Mouse (Mus musculus) stomach, postnatal 0 days (tissue): Measurements from ENCODE around the gene Caprin1. TPM values are rescaled to one million over a fixed set of nuclear protein-coding genes. Genes with fewer than 3 reads are reported as not detected.

Experiments used
- ATAC-seq: fragments of 200-750 bp; cut with Nextera tagmentation; 2 replicates; pipeline ENCODE4 v1.8.0; 2017; ENCODE audit not compliant: low FRiP score, low TSS enrichment
- DNase-seq: peaks from one replicate; pipeline ENCODE4 v3.0.0-alpha.2; 2016; ENCODE audit warnings: low spot score
- H3K27ac ChIP-seq: fragments of 300-500 bp; sonication (generic); replicated peaks from 2 replicates; pipeline ENCODE4 v1.5.1; 2014; ENCODE audit warnings: mild to moderate bottlenecking, control low read depth
- H3K27me3 ChIP-seq: fragments of 300-500 bp; sonication (generic); 2 replicates; pipeline ENCODE4 v1.6.1; 2014; ENCODE audit warnings: low read length; ENCODE audit not compliant: control insufficient read depth, insufficient read depth
- H3K36me3 ChIP-seq: fragments of 300-500 bp; sonication (generic); 2 replicates; pipeline ENCODE4 v1.6.1; 2014; ENCODE audit warnings: low read length, mixed read lengths; ENCODE audit not compliant: control insufficient read depth, insufficient read depth
- H3K4me1 ChIP-seq: fragments of 300-500 bp; sonication (generic); replicated peaks from 2 replicates; pipeline ENCODE4 v1.6.1; 2014; ENCODE audit warnings: antibody characterized with exemption; ENCODE audit not compliant: control insufficient read depth, insufficient read depth
- H3K4me2 ChIP-seq: fragments of 300-500 bp; sonication (generic); replicated peaks from 2 replicates; pipeline ENCODE4 v1.6.1; 2014; ENCODE audit warnings: low read depth, mild to moderate bottlenecking, control low read depth, moderate library complexity
- H3K4me3 ChIP-seq: fragments of 300-500 bp; sonication (generic); 2 replicates; pipeline ENCODE4 v1.5.1; 2014; ENCODE audit warnings: low read depth, low read length, control low read depth
- H3K9ac ChIP-seq: fragments of 300-500 bp; sonication (generic); 2 replicates; pipeline ENCODE4 v1.6.1; 2014; ENCODE audit warnings: mild to moderate bottlenecking, low read length, control low read depth, mixed read lengths
- H3K9me3 ChIP-seq: fragments of 300-500 bp; sonication (generic); 2 replicates; pipeline ENCODE4 v1.6.1; 2016; ENCODE audit warnings: low read length; ENCODE audit not compliant: control insufficient read depth
- CTCF ChIP-seq: IDR thresholded peaks from 2 replicates; pipeline ENCODE4 v1.5.1; 2016; ENCODE audit warnings: antibody characterized with exemption, low read depth, mild to moderate bottlenecking, moderate library complexity
- EP300 ChIP-seq: optimal IDR thresholded peaks from 2 replicates; pipeline ENCODE3; 2016; ENCODE audit warnings: antibody characterized with exemption
- WGBS: fragments of 180-500 bp; shearing (Covaris S2); extraction: QIAGEN DNeasy Blood & Tissue Kit; methylation state at CpG from one replicate; pipeline ENCODE4 v1.1.7; 2014; 5-methylcytosine and 5-hydroxymethylcytosine counted together
- microRNA-seq: library from miRNA; unstranded; fragments of <30 nt; microRNA quantifications from one replicate; pipeline ENCODE4, GENCODE M21; 2016
- polyA plus RNA-seq: library from polyadenylated mRNA; unstranded; fragments of >200 nt; fragmentation: Nextera tagmentation; extraction: Ambion mirVana; gene quantifications from 2 replicates; pipeline ENCODE4 v1.2.1, GENCODE M21; 2015

Caprin1 gene
- polyA plus RNA-seq, 1 experiment from 2014 or later = 87.0 TPM

DNA sequence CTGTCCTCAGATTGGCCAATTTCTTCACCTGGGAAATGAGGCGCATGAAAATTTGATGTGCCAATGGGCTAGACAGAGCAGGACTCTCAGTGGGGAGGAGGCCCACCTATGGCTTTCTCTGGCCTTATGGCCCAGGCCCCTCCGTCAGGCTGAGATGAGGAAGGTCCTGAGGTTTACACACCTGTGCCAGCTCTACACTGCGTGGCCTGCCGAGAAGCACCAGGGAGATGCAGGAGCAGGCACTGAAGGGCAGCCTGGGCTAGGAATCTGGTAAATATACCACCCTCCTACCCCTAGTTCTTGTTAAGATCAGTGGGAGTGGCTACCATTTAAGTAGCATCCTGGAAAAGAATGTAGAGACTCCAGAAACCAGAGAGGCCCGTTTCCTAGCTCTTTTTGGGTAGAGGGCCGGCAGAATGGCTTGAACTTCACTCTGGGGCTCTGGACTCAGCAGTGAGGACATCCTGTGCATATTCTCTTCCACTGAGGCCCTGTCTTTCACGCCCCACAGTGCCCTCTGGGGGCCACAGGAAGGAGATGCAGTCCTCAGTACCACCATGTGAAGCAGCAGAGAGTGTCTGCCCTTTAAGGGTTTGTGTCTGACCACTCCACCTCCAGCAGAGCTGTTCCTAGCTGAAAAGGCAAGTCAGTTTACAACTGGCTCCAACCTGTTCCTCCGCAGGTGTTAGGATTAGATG, 78.7 kb downstream of the Caprin1 start:
- H3K4me1 ChIP-seq = no peaks in the 10 kb centered on the region
- H3K4me3 ChIP-seq = no peak overlapping the region
- no peaks in the 10 kb centered on the region for H3K27me3 ChIP-seq
- no peak overlapping the region for H3K9ac ChIP-seq
- no peaks in the 10 kb centered on the region for H3K9me3 ChIP-seq
- 56% methylated on average over 8 of the region's 8 CpGs for WGBS
- DNase-seq (peak; percentile 68), ATAC-seq (peak; percentile 63; the same call in 1 of the 2 replicates)
- no peak for TF ChIP-seq EP300
- peak; percentile 93 for TF ChIP-seq CTCF
- no peak overlapping the region for H3K4me2 ChIP-seq
- peaks cover 10% of the 10 kb centered on the region; the same call in 1 of the 2 replicates for H3K36me3 ChIP-seq
- H3K27ac ChIP-seq = no peak overlapping the region

DNA sequence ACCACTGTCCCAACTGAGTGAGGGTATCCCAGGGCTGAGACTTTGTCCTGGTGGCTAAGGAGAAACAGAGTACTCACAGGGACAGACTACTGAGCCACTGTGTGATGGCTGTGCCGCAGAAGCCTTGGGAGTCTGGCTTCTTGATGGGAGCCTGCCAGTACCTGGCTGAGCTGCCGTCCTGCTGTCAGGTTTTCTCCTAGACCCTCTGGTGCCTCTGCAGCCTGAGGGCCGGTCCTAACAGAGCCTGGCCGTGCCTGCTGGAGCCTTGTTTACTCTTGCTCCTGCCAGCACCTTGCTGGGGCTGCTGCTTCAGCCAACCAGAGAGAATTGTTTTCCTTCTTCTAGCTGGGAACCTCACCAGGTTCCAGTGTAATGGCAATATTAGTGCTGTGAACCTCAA, 83.0 kb downstream of the Caprin1 start:
- Histone ChIP-seq H3K4me1 (no peaks in the 10 kb centered on the region), H3K9ac (no peak overlapping the region), H3K4me3 (no peak overlapping the region), H3K27me3 (no peaks in the 10 kb centered on the region), H3K4me2 (no peak overlapping the region), H3K27ac (no peak overlapping the region), H3K9me3 (no peaks in the 10 kb centered on the region), H3K36me3 (peaks cover 2% of the 10 kb centered on the region; the same call in 1 of the 2 replicates)
- no peak for TF ChIP-seq EP300
- no peak for TF ChIP-seq CTCF
- ATAC-seq (0 out of 2 replicates have a peak, but pooled peaks have one; percentile 22), DNase-seq (peak; percentile 29)
- 60% methylated on average over 4 of the region's 4 CpGs for WGBS

GRCm38 (mm10) chr2:103713831-103714230, 83.6 kb downstream of the Caprin1 start:
- Histone ChIP-seq H3K4me1 (no peaks in the 10 kb centered on the region), H3K9me3 (no peaks in the 10 kb centered on the region), H3K27ac (no peak overlapping the region), H3K4me3 (no peak overlapping the region), H3K36me3 (peaks cover 2% of the 10 kb centered on the region; the same call in 1 of the 2 replicates), H3K9ac (no peak overlapping the region), H3K27me3 (no peaks in the 10 kb centered on the region), H3K4me2 (no peak overlapping the region)
- 64% methylated on average over 7 of the region's 7 CpGs for WGBS
- no peak for TF ChIP-seq EP300
- no peak for TF ChIP-seq CTCF
- ATAC-seq (peak; percentile 58), DNase-seq (no peak)

Small RNAs within 50 kb of the gene (microRNA-seq; reads per million reads assigned to microRNA genes)
- gene Gm22757 = not detected
- not detected for gene Gm22761

Other genes with a start within 250 kb of the Caprin1 start
- 3.5 and 4.0 TPM in 2 replicates for gene Abtb2, start 231.3 kb downstream of the Caprin1 start, polyA plus RNA-seq
- 8.8 and 8.9 TPM in 2 replicates for gene Nat10, start 36.4 kb downstream of the Caprin1 start, polyA plus RNA-seq
- 10.6 and 11.1 TPM in 2 replicates for gene Lmo2, start 160.3 kb upstream of the Caprin1 start, polyA plus RNA-seq
- gene Fbxo3, start 230.1 kb upstream of the Caprin1 start, polyA plus RNA-seq = 38.4 and 39.4 TPM in 2 replicates
- 0.80 and 1.0 TPM in 2 replicates for gene 4931422A03Rik, start 230.7 kb upstream of the Caprin1 start, polyA plus RNA-seq